Mouse (Mus musculus) liver, embryonic 14.5 days (tissue): ENCODE results near the gene Kcnq2.

Experiments used
- CTCF ChIP-seq: IDR thresholded peaks from 2 replicates; pipeline ENCODE4 v1.5.1; 2016; ENCODE audit warnings: antibody characterized with exemption, low read depth, control low read depth
- EP300 ChIP-seq: IDR thresholded peaks from 2 replicates; pipeline ENCODE4 v1.6.1; 2016; ENCODE audit warnings: antibody characterized with exemption, low read depth

GRCm38 (mm10) chr2:181052171-181052570 is 82.9 kb downstream of the Kcnq2 start:
- TF ChIP-seq CTCF (no peak), EP300 (no peak)
